Mouse (Mus musculus) limb, embryonic 14.5 days (tissue): ENCODE measurements around the gene Itga7. TPM values are rescaled to one million over a fixed set of nuclear protein-coding genes. Genes with fewer than 3 reads are reported as not detected.

Experiments used
- ATAC-seq: fragments of 200-750 bp; cut with Nextera tagmentation; 2 replicates; pipeline ENCODE4 v1.8.0; 2017; ENCODE audit warnings: low read depth, moderate number of reproducible peaks, moderate TSS enrichment; ENCODE audit not compliant: low FRiP score
- DNase-seq: peaks from one replicate; pipeline ENCODE4 v3.0.0-alpha.2; 2015; ENCODE audit warnings: low spot score
- H3K27ac ChIP-seq: fragments of 300-500 bp; sonication (generic); replicated peaks from 2 replicates; pipeline ENCODE4 v1.5.1; 2014; ENCODE audit warnings: low read depth, mild to moderate bottlenecking, low read length, moderate library complexity, mixed read lengths
- H3K27me3 ChIP-seq: fragments of 300-500 bp; sonication (generic); 2 replicates; pipeline ENCODE4 v1.6.1; 2014; ENCODE audit warnings: low read length, mixed read lengths; ENCODE audit not compliant: control insufficient read depth, insufficient read depth
- H3K36me3 ChIP-seq: fragments of 300-500 bp; sonication (generic); 2 replicates; pipeline ENCODE4 v1.6.1; 2014; ENCODE audit warnings: mild to moderate bottlenecking, low read length, moderate library complexity, mixed read lengths; ENCODE audit not compliant: control insufficient read depth, insufficient read depth
- H3K4me1 ChIP-seq: fragments of 300-500 bp; sonication (generic); 2 replicates; pipeline ENCODE4 v1.6.1; 2014; ENCODE audit warnings: antibody characterized with exemption, low read length, mixed read lengths; ENCODE audit not compliant: control insufficient read depth, insufficient read depth
- H3K4me2 ChIP-seq: fragments of 300-500 bp; sonication (generic); replicated peaks from 2 replicates; pipeline ENCODE4 v1.6.1; 2014; ENCODE audit warnings: low read depth, mild to moderate bottlenecking, low read length, moderate library complexity; ENCODE audit not compliant: severe bottlenecking
- H3K4me3 ChIP-seq: fragments of 300-500 bp; sonication (generic); replicated peaks from 2 replicates; pipeline ENCODE4 v1.5.1; 2014; ENCODE audit warnings: low read length
- H3K9ac ChIP-seq: fragments of 300-500 bp; sonication (generic); 2 replicates; pipeline ENCODE4 v1.6.1; 2014; ENCODE audit warnings: mild to moderate bottlenecking, low read depth, low read length, moderate library complexity; ENCODE audit not compliant: severe bottlenecking
- H3K9me3 ChIP-seq: fragments of 300-500 bp; sonication (generic); 2 replicates; pipeline ENCODE4 v1.6.1; 2016; ENCODE audit warnings: low read length; ENCODE audit not compliant: control insufficient read depth
- POLR2A ChIP-seq: fragments of 200-500 bp; IDR thresholded peaks from 2 replicates; pipeline ENCODE4 v1.8.0; 2012; ENCODE audit warnings: inconsistent platforms, mild to moderate bottlenecking, moderate library complexity, borderline replicate concordance; ENCODE audit not compliant: insufficient read depth, insufficient read length; ENCODE audit errors: extremely low read depth
- WGBS: fragments of 180-500 bp; shearing (Covaris S2); extraction: QIAGEN DNeasy Blood & Tissue Kit; methylation state at CpG from one replicate; pipeline ENCODE4 v1.1.7; 2014; 5-methylcytosine and 5-hydroxymethylcytosine counted together
- polyA plus RNA-seq, 2 experiments: library from polyadenylated mRNA; depleted of rRNA in 1 of 2; stranded (reverse) in 1 of 2; unstranded in 1 of 2; fragments of >200 nt; fragmentation: Nextera tagmentation in 1 of 2; extraction: Ambion mirVana in 1 of 2; gene quantifications; 2 replicates each; pipeline versions ENCODE4 v1.2.1 to v1.2.3; 2012 to 2014

The Itga7 gene
- polyA plus RNA-seq, 2 experiments: 11.5 to 22.3 TPM

DNA sequence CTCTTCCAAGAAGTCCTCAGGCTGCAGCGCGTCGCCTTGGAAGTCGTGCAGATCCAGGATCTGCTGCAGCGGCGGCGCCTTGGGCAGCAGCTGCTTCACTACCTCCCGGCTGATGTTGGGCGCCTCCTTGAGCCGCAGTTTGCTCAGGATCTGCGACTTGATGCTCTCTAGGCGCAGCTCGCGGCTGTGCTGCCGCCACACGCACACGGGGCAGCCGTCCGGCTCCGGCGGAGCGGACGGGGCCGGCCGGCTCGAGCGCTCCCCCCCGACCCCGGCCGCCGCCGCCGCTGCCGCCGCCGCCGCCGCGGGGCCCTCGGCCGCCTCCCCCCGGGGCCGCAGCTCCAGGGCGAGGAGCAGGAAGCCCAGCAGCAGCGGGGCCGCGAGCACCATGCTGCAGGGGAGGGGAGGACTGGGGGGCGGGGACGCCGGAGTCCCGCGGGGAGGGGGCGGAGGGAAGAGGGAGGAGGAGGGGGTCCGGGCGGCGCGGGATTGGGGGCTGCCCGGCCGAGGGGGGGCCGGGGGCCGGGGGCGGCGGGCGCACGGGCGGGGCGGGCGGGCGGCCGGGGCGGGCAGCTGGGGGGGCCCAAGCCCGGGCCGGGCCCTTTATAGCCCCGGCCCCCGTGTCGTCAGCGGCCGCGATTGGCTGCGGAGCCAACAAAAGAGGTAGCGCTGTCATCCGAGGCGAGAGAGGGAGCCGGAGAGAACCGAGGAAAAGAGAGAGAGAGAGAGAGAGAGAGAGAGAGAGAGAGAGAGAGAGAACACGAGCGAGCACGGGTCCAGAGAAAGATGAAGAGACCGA is 42.1 kb upstream of the Itga7 start, which contains the start of gene Gdf11:
Gdf11 (minus strand) TSS at position 423 of the 799 bp plus-strand sequence.
- H3K4me2 ChIP-seq: peak within 1 kb of the TSS; percentile 89
- H3K27ac ChIP-seq: peak within 1 kb of the TSS; percentile 90
- under 1% methylated on average over 53 of the region's 89 CpGs for WGBS
- no peaks in the 10 kb centered on the region for H3K9me3 ChIP-seq
- peak within 1 kb of the TSS; percentile 74 for H3K9ac ChIP-seq
- H3K27me3 ChIP-seq: peaks cover 5% of the 10 kb centered on the region; the same call in 1 of the 2 replicates
- ATAC-seq (peak; percentile 88), DNase-seq (peak; percentile 78)
- 0 out of 2 replicates have a peak, but pooled peaks have one; percentile 52 for TF ChIP-seq POLR2A
- peaks cover 21% of the 10 kb centered on the region for H3K4me1 ChIP-seq
- peaks cover 15% of the 10 kb centered on the region for H3K36me3 ChIP-seq
- H3K4me3 ChIP-seq: peak within 1 kb of the TSS; percentile 70

DNA sequence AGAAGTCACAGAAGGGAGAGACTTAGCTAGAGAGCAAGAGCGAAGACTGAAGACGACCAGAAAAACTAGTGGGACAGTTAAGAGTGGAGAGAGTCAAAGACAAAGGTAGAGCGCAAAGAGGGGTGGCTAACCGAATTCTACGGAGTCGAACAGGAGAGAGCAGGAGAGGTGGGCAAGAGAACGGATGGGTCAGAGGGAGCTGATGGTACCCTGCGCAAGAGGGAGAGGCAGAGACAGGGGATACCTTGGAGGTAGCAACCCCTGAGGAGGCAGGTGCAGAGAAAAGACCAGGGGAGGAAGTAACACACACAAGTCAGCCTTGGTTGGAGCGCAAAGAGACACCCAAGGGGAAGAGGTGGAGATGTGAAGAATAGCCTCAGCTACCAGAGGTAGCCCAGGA is 41.4 kb upstream of the Itga7 start:
- peak overlapping the region; percentile 74 for H3K9ac ChIP-seq
- peaks cover 10% of the 10 kb centered on the region; the same call in 1 of the 2 replicates for H3K36me3 ChIP-seq
- WGBS: 1% methylated on average over 9 of the region's 9 CpGs
- H3K27ac ChIP-seq: peak overlapping the region; percentile 90
- no peak for TF ChIP-seq POLR2A
- DNase-seq (no peak), ATAC-seq (no peak; the same call in 1 of the 2 replicates)
- H3K4me1 ChIP-seq: peaks cover 28% of the 10 kb centered on the region
- H3K4me3 ChIP-seq: peak overlapping the region; percentile 70
- H3K9me3 ChIP-seq: no peaks in the 10 kb centered on the region
- peak overlapping the region; percentile 89 for H3K4me2 ChIP-seq
- H3K27me3 ChIP-seq: peaks cover 5% of the 10 kb centered on the region; the same call in 1 of the 2 replicates

DNA sequence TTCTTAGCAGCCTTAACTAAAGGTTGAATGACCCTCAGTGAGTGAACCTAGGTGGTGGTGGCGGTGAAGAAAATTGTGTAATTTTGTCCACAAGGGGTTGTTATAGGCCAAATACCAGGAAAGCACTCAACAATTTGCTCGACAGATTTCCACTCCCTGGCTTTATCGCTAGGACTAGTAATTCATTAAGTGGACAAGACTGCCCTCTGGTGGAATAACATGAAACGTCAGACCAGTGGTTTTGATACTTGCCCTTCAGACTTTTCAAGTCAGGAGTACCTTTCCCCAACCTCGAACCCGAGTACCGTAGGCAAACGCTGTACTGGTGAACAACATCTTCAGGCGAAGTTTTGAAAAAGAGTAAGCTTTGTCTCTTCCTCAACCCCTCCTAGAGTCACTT is 38.2 kb upstream of the Itga7 start:
- peak; percentile 97 for DNase-seq
- Histone ChIP-seq H3K4me1 (peaks cover 9% of the 10 kb centered on the region), H3K4me2 (peak overlapping the region; percentile 35; the same call in 1 of the 2 replicates), H3K9ac (0 out of 2 replicates have a peak overlapping the region, but pooled peaks have one; percentile 3), H3K9me3 (no peaks in the 10 kb centered on the region), H3K27me3 (peaks cover 5% of the 10 kb centered on the region; the same call in 1 of the 2 replicates), H3K4me3 (0 out of 2 replicates have a peak overlapping the region, but pooled peaks have one; percentile 9), H3K27ac (no peak overlapping the region), H3K36me3 (no peaks in the 10 kb centered on the region)
- peak; percentile 45; the same call in 1 of the 2 replicates for ATAC-seq
- no peak for TF ChIP-seq POLR2A
- under 1% methylated on average over 9 of the region's 9 CpGs for WGBS

DNA sequence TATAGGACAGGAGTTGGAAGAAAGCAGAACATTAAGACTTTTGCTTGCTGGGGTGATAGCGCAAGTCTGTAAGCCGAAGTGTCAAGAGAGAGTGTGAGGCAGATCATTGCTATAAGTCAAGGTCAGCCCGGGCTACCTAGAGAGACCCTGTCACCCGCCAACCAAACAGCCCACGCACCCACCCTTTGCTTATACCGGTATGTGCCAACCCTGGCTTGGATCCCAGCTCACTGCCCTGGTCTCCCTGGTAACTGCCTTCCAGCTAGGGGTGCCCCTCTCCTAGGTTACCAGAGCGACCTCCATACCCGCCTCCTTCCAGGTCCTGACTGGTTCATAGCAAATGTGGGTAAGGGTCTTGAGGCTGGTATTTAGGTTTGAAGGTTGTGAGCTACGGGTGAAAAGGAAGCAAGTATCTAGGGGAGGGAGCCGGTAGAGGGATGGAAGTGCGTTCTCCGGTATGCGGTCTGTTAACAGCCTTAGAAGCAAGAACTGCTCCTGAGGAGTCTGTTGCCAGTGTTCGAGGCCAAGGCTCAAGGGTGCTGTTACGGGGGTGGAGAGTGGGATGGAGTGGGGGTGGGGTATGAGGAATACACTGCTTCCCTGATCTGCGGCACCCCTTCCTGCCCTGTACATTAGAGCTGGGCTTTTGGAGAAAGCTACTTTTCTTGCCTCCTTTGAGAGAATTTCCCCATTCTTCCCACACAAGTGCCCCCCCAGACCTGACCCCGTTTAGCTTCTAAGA is 37.5 kb upstream of the Itga7 start:
- ATAC-seq (no peak), DNase-seq (no peak)
- no peak for TF ChIP-seq POLR2A
- peaks cover 8% of the 10 kb centered on the region for H3K4me1 ChIP-seq
- no peaks in the 10 kb centered on the region for H3K36me3 ChIP-seq
- H3K4me3 ChIP-seq: 0 out of 2 replicates have a peak overlapping the region, but pooled peaks have one; percentile 9
- peaks cover 5% of the 10 kb centered on the region; the same call in 1 of the 2 replicates for H3K27me3 ChIP-seq
- 2% methylated on average over 17 of the region's 17 CpGs for WGBS
- 0 out of 2 replicates have a peak overlapping the region, but pooled peaks have one; percentile 3 for H3K9ac ChIP-seq
- no peak overlapping the region for H3K27ac ChIP-seq
- H3K4me2 ChIP-seq: peak overlapping the region; percentile 35
- H3K9me3 ChIP-seq: no peaks in the 10 kb centered on the region

DNA sequence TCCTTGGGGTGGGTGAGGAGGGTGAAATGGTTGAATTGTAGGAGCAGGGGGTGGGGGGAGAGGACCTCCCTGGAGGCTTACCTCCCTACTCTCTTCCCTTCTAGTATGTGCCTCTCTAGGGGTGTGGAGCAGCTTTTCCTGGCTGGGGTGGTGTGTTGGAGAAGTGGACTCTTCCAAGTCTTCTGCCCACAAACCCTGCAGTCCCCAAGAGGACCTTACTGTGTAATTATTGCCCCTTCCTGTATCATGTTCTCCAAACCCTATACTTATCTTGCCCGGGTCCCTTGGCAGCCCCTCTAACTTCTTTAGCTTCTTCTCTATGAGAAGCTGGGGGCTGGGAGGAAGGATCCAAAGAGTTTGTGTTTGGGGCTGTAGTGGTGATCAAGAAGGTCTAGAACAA is 36.8 kb upstream of the Itga7 start:
- H3K9me3 ChIP-seq: no peaks in the 10 kb centered on the region
- no peak overlapping the region for H3K4me2 ChIP-seq
- no peak for DNase-seq
- peaks cover 8% of the 10 kb centered on the region for H3K4me1 ChIP-seq
- ATAC-seq: no peak
- H3K4me3 ChIP-seq: no peak overlapping the region
- H3K36me3 ChIP-seq: no peaks in the 10 kb centered on the region
- H3K27ac ChIP-seq: no peak overlapping the region
- WGBS: 53% methylated on average over 1 of the region's 1 CpGs
- no peak overlapping the region; the same call in 1 of the 2 replicates for H3K9ac ChIP-seq
- H3K27me3 ChIP-seq: peaks cover 5% of the 10 kb centered on the region; the same call in 1 of the 2 replicates
- TF ChIP-seq POLR2A: no peak
